15 mouse cellular contexts compared by ENCODE assay signal in genomic region chr4:17629367-17629766, GRCm38 (mm10).
"Had no signal": no experiment of that assay in that cellular context is flagged by ENCODE, and none has a peak within 500 bp of the region (broad histone marks: within the 10 kb centered on the region; RNA-seq: fewer than 3 reads in every experiment).

No protein-coding gene starts in this region.

- DNase-seq: gastrocnemius, adult 2 months; gastrocnemius, postnatal 10 days; gastrocnemius, postnatal 25 days; heart, adult 18-20 months; heart, postnatal 14 days; heart, postnatal 36 days; kidney, adult 11 months; kidney, adult 2 months; kidney, adult 9 months; kidney, postnatal 14 days; kidney, postnatal 36 days; left cerebral cortex, postnatal 4 days had no signal

- ATAC-seq: hindbrain, postnatal 0 days; intestine, embryonic 16.5 days; liver, embryonic 12.5 days had no signal
